Mouse (Mus musculus) limb, embryonic 11.5 days (tissue): ENCODE measurements around the gene Vsig10l. TPM values are rescaled to one million over a fixed set of nuclear protein-coding genes. Genes with fewer than 3 reads are reported as not detected.

Experiments
- ATAC-seq: fragments of 200-750 bp; cut with Nextera tagmentation; 2 replicates; pipeline ENCODE4 v1.8.0; 2017; ENCODE audit warnings: low read depth; ENCODE audit not compliant: insufficient number of reproducible peaks, low FRiP score, low TSS enrichment
- DNase-seq: peaks from one replicate; pipeline ENCODE4 v3.0.0-alpha.2; 2015; ENCODE audit warnings: low spot score
- H3K27ac ChIP-seq: fragments of 300-500 bp; sonication (generic); replicated peaks from 2 replicates; pipeline ENCODE4 v1.5.1; 2014; ENCODE audit warnings: low read depth, mild to moderate bottlenecking, low read length
- H3K27me3 ChIP-seq: fragments of 300-500 bp; sonication (generic); 2 replicates; pipeline ENCODE4 v1.6.1; 2014; ENCODE audit warnings: mild to moderate bottlenecking, low read length, mixed read lengths; ENCODE audit not compliant: control insufficient read depth, insufficient read depth
- H3K36me3 ChIP-seq: fragments of 300-500 bp; sonication (generic); 2 replicates; pipeline ENCODE4 v1.6.1; 2014; ENCODE audit warnings: mild to moderate bottlenecking, low read length, moderate library complexity, mixed read lengths; ENCODE audit not compliant: control insufficient read depth, insufficient read depth
- H3K4me1 ChIP-seq: fragments of 300-500 bp; sonication (generic); 2 replicates; pipeline ENCODE4 v1.6.1; 2014; ENCODE audit warnings: low read length, mixed read lengths; ENCODE audit not compliant: control insufficient read depth, insufficient read depth
- H3K4me2 ChIP-seq: fragments of 300-500 bp; sonication (generic); 2 replicates; pipeline ENCODE4 v1.6.1; 2014; ENCODE audit warnings: low read depth, mild to moderate bottlenecking, moderate library complexity; ENCODE audit not compliant: severe bottlenecking
- H3K4me3 ChIP-seq: fragments of 300-500 bp; sonication (generic); 2 replicates; pipeline ENCODE4 v1.5.1; 2014; ENCODE audit warnings: low read depth, low read length
- H3K9ac ChIP-seq: fragments of 300-500 bp; sonication (generic); 2 replicates; pipeline ENCODE4 v1.6.1; 2014; ENCODE audit warnings: mild to moderate bottlenecking, low read length
- H3K9me3 ChIP-seq: fragments of 300-500 bp; sonication (generic); 2 replicates; pipeline ENCODE4 v1.6.1; 2016; ENCODE audit warnings: low read length; ENCODE audit not compliant: control insufficient read depth
- WGBS: fragments of 180-500 bp; shearing (Covaris S2); extraction: QIAGEN DNeasy Blood & Tissue Kit; methylation state at CpG from one replicate; pipeline ENCODE4 v1.1.7; 2014; 5-methylcytosine and 5-hydroxymethylcytosine counted together
- microRNA-seq: library from miRNA; unstranded; fragments of <30 nt; microRNA quantifications from one replicate; pipeline ENCODE4, GENCODE M21; 2016
- polyA plus RNA-seq: library from polyadenylated mRNA; unstranded; fragments of >200 nt; fragmentation: Nextera tagmentation; extraction: Ambion mirVana; gene quantifications from 2 replicates; pipeline ENCODE4 v1.2.1, GENCODE M21; 2014

The Vsig10l gene
- polyA plus RNA-seq, 1 experiment from 2014 or later = 2.0 TPM

GRCm38 (mm10) chr7:43518341-43518740 lies 55.4 kb downstream of the Vsig10l start:
- DNase-seq (no peak), ATAC-seq (no peak)
- Histone ChIP-seq H3K4me1 (no peaks in the 10 kb centered on the region), H3K27ac (no peak overlapping the region), H3K4me3 (no peak overlapping the region), H3K4me2 (no peak overlapping the region), H3K27me3 (no peaks in the 10 kb centered on the region), H3K36me3 (no peaks in the 10 kb centered on the region), H3K9ac (no peak overlapping the region), H3K9me3 (no peaks in the 10 kb centered on the region)
- WGBS = 90% methylated on average over 15 of the region's 15 CpGs

Small RNA genes lying within 50 kb of the gene (microRNA-seq; reads per million reads assigned to microRNA genes)
- not detected for gene Mir7051

Other genes starting within 250 kb of the Vsig10l start
- 14.0 and 14.3 TPM in 2 replicates for gene Zfp715, start 149.9 kb upstream of the Vsig10l start, polyA plus RNA-seq
- gene Siglecf, start 111.8 kb upstream of the Vsig10l start, polyA plus RNA-seq = 0.09 and 0.32 TPM in 2 replicates
- 0.09 TPM in 1 of 2 replicates, not detected in the other for gene Siglecg, start 54.9 kb upstream of the Vsig10l start, polyA plus RNA-seq
- not detected in 2 replicates for gene Lim2, start 35.5 kb upstream of the Vsig10l start, polyA plus RNA-seq
- gene Nkg7, start 26.1 kb upstream of the Vsig10l start, polyA plus RNA-seq = 0.67 TPM in 1 of 2 replicates, not detected in the other
- not detected in 2 replicates for gene Cldnd2, start 22.4 kb upstream of the Vsig10l start, polyA plus RNA-seq
- 243 and 251 TPM in 2 replicates for gene Etfb, start 19.1 kb upstream of the Vsig10l start, polyA plus RNA-seq
- 0.31 TPM in 1 of 2 replicates, not detected in the other for gene Gm45233, start 19.0 kb upstream of the Vsig10l start, polyA plus RNA-seq
- 0.79 and 1.2 TPM in 2 replicates for gene Iglon5, start 26.9 kb downstream of the Vsig10l start, polyA plus RNA-seq
- gene 4931406B18Rik, start 42.8 kb downstream of the Vsig10l start, polyA plus RNA-seq = not detected in 2 replicates
- 0.98 and 1.2 TPM in 2 replicates for gene Cd33, start 81.3 kb downstream of the Vsig10l start, polyA plus RNA-seq
- gene Zfp658, start 99.1 kb downstream of the Vsig10l start, polyA plus RNA-seq = 5.1 and 5.9 TPM in 2 replicates
- gene Zfp719, start 116.5 kb downstream of the Vsig10l start, polyA plus RNA-seq = 17.0 and 20.5 TPM in 2 replicates
- gene Zfp819, start 144.0 kb downstream of the Vsig10l start, polyA plus RNA-seq = 0.79 and 1.1 TPM in 2 replicates
- not detected in 2 replicates for gene Ceacam18, start 171.6 kb downstream of the Vsig10l start, polyA plus RNA-seq
- 0.17 and 0.33 TPM in 2 replicates for gene Siglece, start 197.0 kb downstream of the Vsig10l start, polyA plus RNA-seq
- gene Ctu1, start 208.9 kb downstream of the Vsig10l start, polyA plus RNA-seq = 10.5 and 10.8 TPM in 2 replicates
- gene Klk14, start 227.3 kb downstream of the Vsig10l start, polyA plus RNA-seq = not detected in 2 replicates
- gene Klk13, start 249.4 kb downstream of the Vsig10l start, polyA plus RNA-seq = 0.48 and 1.0 TPM in 2 replicates